Mouse (Mus musculus) testis, postnatal 14 days (tissue): ENCODE measurements around the gene Slc4a1ap.
"Not testable (repeated sequence)": the region's sequence is repeated elsewhere in the genome, so short reads cannot be mapped to it uniquely, and the experiment has no call there.

Source experiments
- DNase-seq: peaks from one replicate; pipeline ENCODE4 v3.0.0; 2021; ENCODE audit warnings: low spot score

Slc4a1ap gene

DNA sequence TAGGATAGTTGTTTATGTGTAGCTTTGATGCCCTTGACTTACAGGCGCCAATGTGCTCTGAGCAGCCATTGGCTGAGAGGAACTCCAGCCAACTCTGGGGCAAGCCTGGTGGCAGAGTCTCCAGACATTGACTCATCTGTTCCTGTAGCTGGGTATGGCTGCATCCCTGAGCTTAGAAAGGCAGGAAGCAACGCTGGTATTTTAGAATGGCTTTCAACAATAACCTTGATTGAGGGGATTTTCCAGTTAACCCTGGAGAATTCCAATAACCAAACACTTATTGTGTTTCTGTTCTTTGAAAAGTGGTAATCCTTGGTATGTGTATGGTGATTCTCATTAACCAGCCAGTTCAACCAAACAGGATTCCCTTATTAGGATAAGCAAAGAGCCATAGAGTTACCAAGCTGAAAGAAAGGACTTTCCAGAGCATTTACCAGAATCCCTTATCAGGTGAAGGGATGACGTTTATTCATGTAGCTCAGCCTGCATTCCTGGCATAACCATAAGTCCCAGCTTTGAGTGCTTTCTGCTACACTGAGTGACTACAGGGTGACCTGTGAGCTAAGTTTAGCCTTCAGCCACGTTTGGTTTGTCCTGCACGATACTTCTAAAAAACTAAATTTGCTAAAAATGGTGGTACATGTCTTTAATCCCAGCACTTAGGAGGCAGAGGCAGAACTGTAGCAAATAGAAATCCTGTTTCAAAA lies 41.3 kb downstream of the Slc4a1ap start:
- no peak for DNase-seq

- DNase-seq, result no peak
Observed at GRCm38 (mm10) chr5:31571023-31571608, 44.3 kb downstream of the Slc4a1ap start.

- no peak for DNase-seq
Observed at GRCm38 (mm10) chr5:31573722-31574121, 46.9 kb downstream of the Slc4a1ap start.

DNA sequence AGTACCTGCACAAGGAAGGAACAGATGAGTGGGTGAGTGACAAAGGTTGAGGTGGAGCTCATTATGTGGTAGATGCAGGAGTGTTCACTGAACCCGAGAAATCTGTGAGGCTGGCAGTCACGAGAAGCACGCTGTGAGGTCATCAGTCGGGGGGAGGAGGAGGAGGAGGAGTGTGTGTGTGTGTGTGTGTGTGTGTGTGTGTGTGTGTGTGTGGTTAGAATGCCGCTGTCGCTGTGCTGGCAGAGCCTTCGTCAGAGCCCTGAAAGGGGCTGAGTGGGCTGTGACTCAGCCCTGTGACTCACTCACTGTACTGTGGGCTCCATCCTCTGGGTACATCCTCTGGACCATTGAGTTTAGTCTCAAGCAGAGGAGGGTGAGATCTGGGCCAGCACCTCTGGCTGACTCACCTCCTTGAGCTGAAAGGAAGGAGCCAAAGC lies 49.8 kb downstream of the Slc4a1ap start:
- no peak for DNase-seq

- DNase-seq, result no peak
Observed at GRCm38 (mm10) chr5:31581263-31581662, 54.5 kb downstream of the Slc4a1ap start.

DNA sequence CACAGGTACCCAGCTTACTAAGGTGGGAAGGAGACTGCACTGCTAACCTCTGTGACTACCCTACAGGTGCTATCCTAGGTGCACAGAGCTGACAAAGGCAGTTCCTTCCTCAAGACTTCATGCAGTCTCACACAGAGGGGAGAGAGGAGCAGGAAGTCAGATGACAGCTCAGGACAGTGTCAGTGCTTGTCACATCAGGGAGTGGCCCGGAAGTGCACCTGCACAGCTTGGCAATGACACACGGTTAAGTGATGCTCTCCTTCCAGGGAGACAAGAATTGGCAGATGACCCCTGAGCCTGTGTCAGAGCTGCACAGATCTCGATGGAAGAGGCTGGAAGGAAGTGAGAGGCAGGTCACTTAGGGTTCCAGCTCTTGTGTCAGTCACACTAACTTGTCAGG lies 55.1 kb downstream of the Slc4a1ap start:
- DNase-seq, result no peak

GRCm38 (mm10) chr5:31583261-31583660 lies 56.5 kb downstream of the Slc4a1ap start:
- DNase-seq, result no peak

- DNase-seq, result no peak
Observed at GRCm38 (mm10) chr5:31585526-31585925, 58.7 kb downstream of the Slc4a1ap start.

DNA sequence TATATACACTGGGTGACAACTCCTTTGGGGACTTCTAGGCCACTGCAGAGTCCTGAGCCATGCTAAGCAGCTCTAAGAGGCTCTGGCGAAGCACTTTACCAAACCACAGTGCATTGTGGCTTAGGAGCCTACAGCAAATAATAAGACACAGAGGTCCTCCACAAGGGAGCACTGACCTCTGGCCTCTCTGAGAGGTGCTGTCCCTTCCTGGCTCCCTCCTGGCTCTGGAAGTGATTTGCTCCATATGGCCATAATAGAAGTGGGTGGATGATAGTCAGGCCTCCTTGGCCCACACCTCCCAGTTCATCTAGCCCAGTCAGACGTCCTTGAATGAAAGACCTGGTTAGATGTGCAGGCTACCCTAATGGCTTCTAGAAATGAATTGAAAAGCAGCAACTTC lies 61.2 kb downstream of the Slc4a1ap start:
- DNase-seq, result no peak

DNA sequence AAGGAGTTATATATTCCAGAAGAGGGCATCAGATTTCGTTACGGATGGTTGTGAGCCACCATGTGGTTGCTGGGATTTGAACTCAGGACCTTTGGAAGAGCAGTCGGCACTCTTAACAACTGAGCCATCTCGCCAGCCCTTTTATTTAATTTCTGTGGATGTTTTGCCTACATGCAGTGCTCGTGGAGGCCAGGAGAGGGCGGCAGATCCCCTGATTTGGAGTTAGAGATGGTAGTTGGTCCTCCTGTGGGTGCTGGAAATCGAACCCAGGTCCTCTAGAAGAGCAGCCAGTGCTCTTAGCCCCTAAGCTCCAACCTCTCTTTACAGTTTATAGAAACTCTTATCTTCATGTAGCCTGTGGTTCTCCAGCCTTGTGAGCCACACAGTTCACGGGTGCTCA lies 61.9 kb downstream of the Slc4a1ap start:
- not testable (repeated sequence) for DNase-seq

GRCm38 (mm10) chr5:31589711-31590319 lies 63.0 kb downstream of the Slc4a1ap start:
- DNase-seq, result no peak

DNA sequence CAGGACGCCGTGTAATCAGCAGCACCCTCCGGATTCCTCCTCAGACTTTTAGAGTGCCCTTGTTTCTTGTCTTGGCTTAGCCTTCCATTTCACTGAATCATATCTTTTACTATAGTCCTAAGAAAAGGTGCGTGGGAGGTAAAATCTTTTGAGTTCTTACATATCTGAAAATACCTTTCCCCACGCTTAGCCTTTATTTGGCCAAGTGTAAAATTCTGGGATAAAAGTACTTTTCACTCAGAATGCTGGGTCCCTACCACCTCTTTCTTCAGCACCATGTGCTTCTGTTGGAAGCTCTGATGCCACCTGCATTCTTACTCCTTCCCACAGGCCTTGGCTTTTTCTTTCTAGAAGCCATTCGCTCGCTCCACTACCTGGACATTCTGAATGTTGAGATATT lies 64.3 kb downstream of the Slc4a1ap start:
- DNase-seq, result no peak

DNA sequence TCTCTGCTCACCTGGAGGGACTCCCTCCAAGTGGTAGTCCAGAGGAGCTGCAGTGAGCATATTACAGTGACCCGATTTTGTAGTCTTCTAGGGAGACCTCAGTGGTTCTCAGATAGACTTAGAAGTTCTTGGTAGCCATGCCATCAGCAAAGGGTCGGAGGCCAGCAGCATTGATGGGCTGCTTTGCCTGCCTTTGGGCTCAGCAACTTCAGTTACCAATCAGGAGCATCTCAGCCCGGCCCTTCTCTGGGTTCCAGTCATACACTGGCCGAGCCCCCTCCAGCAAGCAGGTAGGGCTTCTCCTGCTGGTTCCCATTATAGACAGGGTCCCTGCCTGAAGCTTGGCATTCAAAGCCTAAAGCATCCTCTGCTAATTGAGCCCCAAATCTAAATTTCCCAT lies 69.1 kb downstream of the Slc4a1ap start:
- no peak for DNase-seq

- DNase-seq, result peak; percentile 45
Observed at GRCm38 (mm10) chr5:31596481-31597429, 70.0 kb downstream of the Slc4a1ap start, which contains the start of gene Mrpl33. Gene Mrpl33, plus strand, starts transcription at chr5:31596935.

DNA sequence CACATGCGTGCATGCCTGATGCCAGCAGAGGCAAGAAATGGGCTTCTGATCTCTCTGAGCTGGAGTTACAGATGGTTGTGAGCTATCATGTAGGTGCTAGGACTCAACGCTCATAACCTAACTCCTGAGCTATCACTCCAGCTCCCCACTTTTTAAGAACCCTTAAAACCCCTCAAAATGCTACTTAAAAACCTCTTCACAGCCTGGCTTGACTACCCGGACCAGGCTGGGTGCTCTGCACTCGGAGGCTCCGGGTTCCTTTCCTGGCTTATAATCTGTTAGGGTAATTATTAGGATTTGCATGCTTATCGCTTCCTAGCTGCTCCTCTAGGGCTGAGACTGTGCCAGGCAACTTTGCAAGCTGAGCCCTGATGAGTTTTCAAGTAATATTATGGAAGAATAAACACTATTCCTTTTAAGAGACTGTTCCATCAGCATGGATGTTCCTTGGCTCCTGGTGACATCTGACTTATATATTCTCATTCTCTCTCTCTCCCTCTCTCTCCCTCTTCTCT lies 70.7 kb downstream of the Slc4a1ap start:
- no peak for DNase-seq

DNA sequence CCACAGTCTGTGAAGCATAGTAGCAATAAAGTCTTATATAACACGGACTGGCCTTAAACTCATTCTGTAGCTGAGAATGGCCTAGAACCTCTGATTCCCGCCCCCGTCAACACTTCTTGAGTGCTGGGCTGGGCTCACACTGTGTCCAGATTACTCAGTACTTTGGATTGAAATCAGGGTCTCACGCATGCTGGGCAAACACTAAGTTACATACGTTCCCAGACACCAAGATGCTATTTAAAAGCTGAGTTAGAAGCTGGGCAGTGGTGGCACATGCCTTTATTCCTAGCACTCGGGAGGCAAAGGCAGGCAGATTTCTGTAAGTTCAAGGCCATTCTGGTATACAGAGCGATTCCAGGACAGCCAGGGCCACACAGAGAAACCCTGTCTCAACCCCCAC lies 71.3 kb downstream of the Slc4a1ap start:
- no peak for DNase-seq

- DNase-seq, result no peak
Observed at GRCm38 (mm10) chr5:31598579-31598978, 71.8 kb downstream of the Slc4a1ap start.

DNA sequence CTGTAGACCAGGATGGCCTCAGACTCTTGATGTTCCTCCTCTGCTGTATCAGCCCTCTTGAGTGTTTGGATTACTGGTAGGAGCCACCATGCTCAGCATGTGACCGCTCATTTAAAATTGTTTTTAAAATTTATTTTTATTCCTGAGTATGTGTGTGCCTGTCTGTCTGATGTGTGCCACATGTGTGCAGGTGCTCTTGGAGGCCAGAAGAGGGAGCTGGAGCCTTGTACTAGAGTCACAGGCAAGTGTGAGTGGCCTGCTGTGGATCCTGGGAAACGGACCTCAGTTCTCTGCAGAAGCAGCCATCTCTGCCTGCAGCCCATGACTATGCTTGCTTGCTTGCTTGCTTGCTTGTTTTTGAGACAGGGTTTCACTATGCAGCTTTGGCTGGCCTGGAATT lies 72.4 kb downstream of the Slc4a1ap start:
- DNase-seq, result no peak

- no peak for DNase-seq
Observed at GRCm38 (mm10) chr5:31601162-31601722, 74.4 kb downstream of the Slc4a1ap start.

GRCm38 (mm10) chr5:31602377-31602776 lies 75.6 kb downstream of the Slc4a1ap start:
- peak; percentile 44 for DNase-seq

- DNase-seq, result no peak
Observed at GRCm38 (mm10) chr5:31603766-31604165, 77.0 kb downstream of the Slc4a1ap start.

DNA sequence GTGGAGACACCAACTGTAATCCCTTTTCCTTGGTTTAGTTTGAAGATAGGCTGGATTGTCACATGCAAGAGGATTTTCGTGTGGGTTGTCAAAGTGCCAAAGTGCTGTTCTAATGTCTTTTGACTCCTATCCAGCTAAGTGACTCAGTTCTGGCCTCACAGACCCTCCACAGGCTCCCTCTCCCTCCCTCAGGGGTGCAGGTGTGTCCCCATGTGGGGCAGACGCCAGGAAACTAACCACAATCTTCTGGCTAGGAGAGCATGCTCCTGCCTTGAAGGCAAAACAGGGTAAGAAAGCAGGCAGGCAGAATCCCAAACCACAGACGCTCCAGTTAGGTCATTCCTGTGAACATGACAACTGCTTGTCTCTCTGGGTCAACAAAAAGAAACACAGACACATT lies 79.4 kb downstream of the Slc4a1ap start:
- DNase-seq, result peak; percentile 20
